Mouse (Mus musculus) small intestine, adult 2 months (tissue): ENCODE results near the gene Gm21964.

Source experiments
- CTCF ChIP-seq: fragments of 200-500 bp; IDR thresholded peaks from 2 replicates; pipeline ENCODE4 v1.5.1; 2012; ENCODE audit warnings: low read depth, mild to moderate bottlenecking, control low read depth, inconsistent platforms, low read length, moderate library complexity, mixed read lengths; ENCODE audit not compliant: insufficient replicate concordance, insufficient read length; ENCODE audit errors: extremely low read depth
- POLR2A ChIP-seq: fragments of 200-500 bp; IDR thresholded peaks from 2 replicates; pipeline ENCODE4 v1.6.1; 2012; ENCODE audit warnings: low read depth, mild to moderate bottlenecking, control low read depth, inconsistent platforms, low read length, moderate library complexity

GRCm38 (mm10) chr8:110058207-110058606 lies 42.8 kb upstream of the Gm21964 start:
- TF ChIP-seq CTCF (no peak), POLR2A (no peak)
